In genomic region chr1:185482001-185482761, GRCm38 (mm10) we compare ENCODE assay signal across 9 mouse cellular contexts. TPM values are rescaled to one million over a fixed set of nuclear protein-coding genes. Genes with fewer than 3 reads are reported as not detected.
DNase-seq lines count a peak whose midpoint lies in the region; ATAC-seq and TF ChIP-seq lines count a peak whose summit lies in the region.
"Had no signal": no experiment of that assay in that cellular context is flagged by ENCODE, and none has a peak within 500 bp of the region (broad histone marks: within the 10 kb centered on the region; RNA-seq: fewer than 3 reads in every experiment).

No protein-coding gene starts in this region.

- peak; percentile 71 for ATAC-seq in embryonic facial prominence, embryonic 11.5 days (replicated peaks; ENCODE audit: insufficient number of reproducible peaks, low FRiP score, low TSS enrichment, low read depth)
- ATAC-seq in hindbrain, postnatal 0 days = peak; percentile 80
- ATAC-seq in limb, embryonic 14.5 days (ENCODE audit: low FRiP score, low read depth) = peak; percentile 58
- no peak; the same call in 1 of the 2 replicates for ATAC-seq in stomach, embryonic 14.5 days (ENCODE audit: insufficient number of reproducible peaks, insufficient read depth, low FRiP score, low read depth)
- ATAC-seq: Patski had no signal

- H3K27ac ChIP-seq in embryonic facial prominence, embryonic 11.5 days (replicated peaks; ENCODE audit: low read depth, low read length) = peak overlapping the region; percentile 72
- peak overlapping the region; percentile 82 for H3K27ac ChIP-seq in hindbrain, postnatal 0 days
- peak overlapping the region; percentile 58; the same call in 1 of the 2 replicates for H3K27ac ChIP-seq in limb, embryonic 14.5 days (replicated peaks; ENCODE audit: low read depth, low read length)
- no peak overlapping the region for H3K27ac ChIP-seq in stomach, embryonic 14.5 days (ENCODE audit: low read length)
- H3K27ac ChIP-seq in thymus, adult 2 months (ENCODE audit: control insufficient read depth, insufficient read depth, low read length) = no peak overlapping the region

- H3K9ac ChIP-seq in embryonic facial prominence, embryonic 11.5 days (replicated peaks; ENCODE audit: low read length) = no peak overlapping the region; the same call in 1 of the 2 replicates
- H3K9ac ChIP-seq in hindbrain, postnatal 0 days (replicated peaks; ENCODE audit: low read length) = peak overlapping the region; percentile 41; the same call in 1 of the 2 replicates
- peak overlapping the region; percentile 48; the same call in 1 of the 2 replicates for H3K9ac ChIP-seq in limb, embryonic 14.5 days (ENCODE audit: low read depth, low read length, severe bottlenecking)
- no peak overlapping the region for H3K9ac ChIP-seq in stomach, embryonic 14.5 days (replicated peaks; ENCODE audit: low read depth, low read length)

- H3K27me3 ChIP-seq in embryonic facial prominence, embryonic 11.5 days (ENCODE audit: control insufficient read depth, insufficient read depth, low read length) = no peaks in the 10 kb centered on the region
- no peaks in the 10 kb centered on the region for H3K27me3 ChIP-seq in hindbrain, postnatal 0 days (ENCODE audit: insufficient read depth, low read length)
- H3K27me3 ChIP-seq in limb, embryonic 14.5 days (ENCODE audit: control insufficient read depth, insufficient read depth, low read length) = no peaks in the 10 kb centered on the region
- no peaks in the 10 kb centered on the region for H3K27me3 ChIP-seq in stomach, embryonic 14.5 days (ENCODE audit: control insufficient read depth, insufficient read depth, low read length)
- H3K27me3 ChIP-seq in thymus, adult 2 months (ENCODE audit: control insufficient read depth, insufficient read depth, low read length) = no peaks in the 10 kb centered on the region
- H3K27me3 ChIP-seq: Patski had no signal

- no peaks in the 10 kb centered on the region for H3K36me3 ChIP-seq in embryonic facial prominence, embryonic 11.5 days (replicated peaks; ENCODE audit: control insufficient read depth, insufficient read depth, low read depth, low read length)
- H3K36me3 ChIP-seq in hindbrain, postnatal 0 days (ENCODE audit: insufficient read depth, low read length) = no peaks in the 10 kb centered on the region
- no peaks in the 10 kb centered on the region for H3K36me3 ChIP-seq in limb, embryonic 14.5 days (ENCODE audit: control insufficient read depth, insufficient read depth, low read length)
- no peaks in the 10 kb centered on the region for H3K36me3 ChIP-seq in stomach, embryonic 14.5 days (ENCODE audit: control insufficient read depth, insufficient read depth, low read length)
- no peaks in the 10 kb centered on the region for H3K36me3 ChIP-seq in thymus, adult 2 months (ENCODE audit: control insufficient read depth, insufficient read depth, low read length)

- H3K4me2 ChIP-seq in embryonic facial prominence, embryonic 11.5 days (ENCODE audit: low read depth, low read length) = peak overlapping the region; percentile 21; the same call in 1 of the 2 replicates
- H3K4me2 ChIP-seq in hindbrain, postnatal 0 days (ENCODE audit: low read depth, low read length) = peak overlapping the region; percentile 51
- peak overlapping the region; percentile 55 for H3K4me2 ChIP-seq in limb, embryonic 14.5 days (replicated peaks; ENCODE audit: low read depth, low read length, severe bottlenecking)
- peak overlapping the region; percentile 36 for H3K4me2 ChIP-seq in stomach, embryonic 14.5 days (replicated peaks; ENCODE audit: low read depth, low read length)

- H3K4me3 ChIP-seq in embryonic facial prominence, embryonic 11.5 days (ENCODE audit: low read depth, low read length) = peak overlapping the region; percentile 9
- peak overlapping the region; percentile 19; the same call in 1 of the 2 replicates for H3K4me3 ChIP-seq in hindbrain, postnatal 0 days (ENCODE audit: low read length)
- peak overlapping the region; percentile 26 for H3K4me3 ChIP-seq in limb, embryonic 14.5 days (replicated peaks; ENCODE audit: low read length)
- H3K4me3 ChIP-seq in stomach, embryonic 14.5 days (ENCODE audit: low read depth, low read length) = no peak overlapping the region
- no peak overlapping the region for H3K4me3 ChIP-seq in thymus, adult 2 months (ENCODE audit: control insufficient read depth, insufficient read depth, low read length)

- no peak; the same call in 1 of the 2 replicates for TF ChIP-seq CTCF in hindbrain, postnatal 0 days (IDR thresholded peaks at IDR 0.05; ENCODE audit: low read depth)
- no peak for TF ChIP-seq CTCF in thymus, adult 2 months (IDR thresholded peaks at IDR 0.05; ENCODE audit: borderline replicate concordance, control insufficient read depth, extremely low read depth, insufficient read depth, low read length, poor library complexity)

- WGBS in embryonic facial prominence, embryonic 11.5 days = 31% methylated on average over 19 of the region's 19 CpGs
- 21% methylated on average over 19 of the region's 19 CpGs for WGBS in hindbrain, postnatal 0 days
- 15% methylated on average over 19 of the region's 19 CpGs for WGBS in limb, embryonic 14.5 days
- WGBS in stomach, embryonic 14.5 days = 33% methylated on average over 19 of the region's 19 CpGs
- WGBS in thymus, adult 2 months = 90% methylated on average over 19 of the region's 19 CpGs

- peak; percentile 34 to 47 for DNase-seq in left cerebral cortex, adult 18-20 months (ENCODE audit: low spot score in 2 of 2)
- DNase-seq in left cerebral cortex, adult 11 months (ENCODE audit: low spot score) = no peak
- DNase-seq in embryonic facial prominence, embryonic 11.5 days (ENCODE audit: low spot score) = peak; percentile 83
- peak; percentile 76 for DNase-seq in hindbrain, postnatal 0 days (ENCODE audit: low spot score)
- peak; percentile 53 for DNase-seq in limb, embryonic 14.5 days (ENCODE audit: low spot score)
- no peak for DNase-seq in T-cell, adult 2 months (ENCODE audit: low spot score)
- no peak for DNase-seq in thymus, adult 2 months

- TF ChIP-seq POLR2A in limb, embryonic 14.5 days (IDR thresholded peaks at IDR 0.05; ENCODE audit: borderline replicate concordance, extremely low read depth, insufficient read depth, insufficient read length) = no peak
- no peak for TF ChIP-seq POLR2A in thymus, adult 2 months (IDR thresholded peaks at IDR 0.05; ENCODE audit: control insufficient read depth, extremely low read depth, insufficient read depth, low read length, poor library complexity)

- H3K4me1 ChIP-seq in embryonic facial prominence, embryonic 11.5 days (ENCODE audit: control insufficient read depth, insufficient read depth, low read length) = no peaks in the 10 kb centered on the region
- H3K4me1 ChIP-seq in hindbrain, postnatal 0 days (ENCODE audit: insufficient read depth, low read length) = peaks cover 7% of the 10 kb centered on the region
- peaks cover 12% of the 10 kb centered on the region for H3K4me1 ChIP-seq in limb, embryonic 14.5 days (ENCODE audit: control insufficient read depth, insufficient read depth, low read length)
- no peaks in the 10 kb centered on the region for H3K4me1 ChIP-seq in stomach, embryonic 14.5 days (ENCODE audit: control insufficient read depth, insufficient read depth, low read length)
- no peaks in the 10 kb centered on the region for H3K4me1 ChIP-seq in thymus, adult 2 months (replicated peaks; ENCODE audit: control insufficient read depth, insufficient read depth, low read length)

- no peaks in the 10 kb centered on the region for H3K9me3 ChIP-seq in embryonic facial prominence, embryonic 11.5 days (replicated peaks; ENCODE audit: control insufficient read depth, low read length)
- no peaks in the 10 kb centered on the region for H3K9me3 ChIP-seq in hindbrain, postnatal 0 days (ENCODE audit: low read length)
- no peaks in the 10 kb centered on the region for H3K9me3 ChIP-seq in limb, embryonic 14.5 days (ENCODE audit: control insufficient read depth, low read length)
- no peaks in the 10 kb centered on the region for H3K9me3 ChIP-seq in stomach, embryonic 14.5 days (ENCODE audit: control insufficient read depth, low read depth, low read length)

RNA-seq across cellular contexts. Expression of gene Slc30a10, which starts 27.5 kb away (rescaled TPM):
- 1 to 10 TPM; 7.4 to 8.8 TPM for total RNA-seq in left cerebral cortex, adult 18-20 months (2021)
- 0.95 and 1.6 TPM in 2 replicates for polyA plus RNA-seq in embryonic facial prominence, embryonic 11.5 days (2014; fragmentation: Nextera tagmentation; extraction: Ambion mirVana)
- total RNA-seq in hindbrain, postnatal 0 days (2014; rRNA removed) = 22.4 and 25.7 TPM in 2 replicates
- polyA plus RNA-seq in hindbrain, postnatal 0 days (2015; fragmentation: Nextera tagmentation; extraction: Ambion mirVana) = 8.1 and 8.5 TPM in 2 replicates
- 0.70 and 0.74 TPM in 2 replicates for polyA plus RNA-seq in limb, embryonic 14.5 days (2012; rRNA removed)
- 0.26 and 0.36 TPM in 2 replicates for polyA plus RNA-seq in limb, embryonic 14.5 days (2014; fragmentation: Nextera tagmentation; extraction: Ambion mirVana)
- polyA plus RNA-seq in stomach, embryonic 14.5 days (2014; fragmentation: Nextera tagmentation; extraction: Ambion mirVana) = 0.20 and 0.35 TPM in 2 replicates
- polyA plus RNA-seq in thymus, adult 2 months (2012; rRNA removed) = 0.09 and 0.19 TPM in 2 replicates
- polyA plus RNA-seq: Patski had no signal

Comparison
In these comparisons a context has a peak if more than half of its experiments do, and no peak if none do; other contexts are left out.
1. DNase-seq: peak in left cerebral cortex, adult 18-20 months (2 of 2), embryonic facial prominence, embryonic 11.5 days (single experiment), hindbrain, postnatal 0 days (single experiment) and limb, embryonic 14.5 days (single experiment); none in left cerebral cortex, adult 11 months (single experiment), T-cell, adult 2 months (single experiment) and thymus, adult 2 months (single experiment).
2. H3K27ac ChIP-seq: peak in embryonic facial prominence, embryonic 11.5 days (single experiment), hindbrain, postnatal 0 days (single experiment) and limb, embryonic 14.5 days (single experiment); none in stomach, embryonic 14.5 days (single experiment) and thymus, adult 2 months (single experiment).
3. H3K4me3 ChIP-seq: peak in embryonic facial prominence, embryonic 11.5 days (single experiment), hindbrain, postnatal 0 days (single experiment) and limb, embryonic 14.5 days (single experiment); none in stomach, embryonic 14.5 days (single experiment) and thymus, adult 2 months (single experiment).
4. H3K9ac ChIP-seq: peak in hindbrain, postnatal 0 days (single experiment) and limb, embryonic 14.5 days (single experiment); none in embryonic facial prominence, embryonic 11.5 days (single experiment) and stomach, embryonic 14.5 days (single experiment).
5. Peak in every context shown above with its lines, with median percentiles within 50 percentile points of each other: H3K4me2 ChIP-seq.